Mouse (Mus musculus): Measurements from ENCODE around the gene Sema4c. TPM values are rescaled to one million over a fixed set of nuclear protein-coding genes. Genes with fewer than 3 reads are reported as not detected.
A peak's percentile ranks its signal among the peaks of the same experiment; 100 is the strongest.

Sema4c gene
- polyA plus RNA-seq, 1 experiment from 2014 or later, result 18.1 TPM

DNA sequence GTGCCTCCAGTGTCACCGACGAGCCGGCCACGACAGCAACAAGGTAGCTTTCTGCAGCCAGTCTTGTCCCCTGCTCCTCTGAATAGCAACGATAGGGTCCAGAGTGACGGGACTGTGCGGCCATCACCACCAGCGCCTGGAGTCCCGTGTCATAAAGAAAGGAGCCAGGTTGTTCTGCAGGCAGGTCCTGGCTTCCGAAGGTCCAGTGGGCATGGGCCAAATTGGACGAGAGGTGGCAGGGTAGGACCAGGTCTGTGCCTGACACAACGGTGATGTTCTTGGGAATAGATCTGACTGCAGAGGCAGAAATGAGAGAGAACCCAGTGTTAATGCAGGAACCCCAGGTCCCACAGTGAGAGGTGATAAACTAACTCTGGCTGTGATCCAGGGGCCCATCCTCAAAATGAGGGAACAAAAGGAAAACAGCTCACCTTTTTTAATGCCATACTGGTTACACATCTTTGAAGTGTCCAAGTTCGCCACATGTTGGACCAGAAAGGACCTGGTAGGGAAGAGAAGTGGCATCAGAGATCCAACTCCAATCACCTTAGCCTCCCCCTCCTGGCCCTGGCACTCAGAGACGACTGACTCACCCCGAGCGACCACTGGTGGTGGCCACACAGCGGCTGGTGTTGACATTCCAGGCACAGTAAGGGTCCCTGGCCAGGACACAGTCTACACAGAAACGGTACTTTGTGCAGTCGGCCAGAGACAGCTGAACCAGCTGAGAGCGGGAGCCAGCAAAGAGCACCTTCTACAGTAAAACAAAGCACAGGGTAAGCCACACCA is 7.9 kb downstream of the Sema4c start:
- no peak for ATAC-seq (ENCODE audit: insufficient number of reproducible peaks, low FRiP score, low TSS enrichment, low read depth)
- Histone ChIP-seq H3K4me1 (peaks cover 67% of the 10 kb centered on the region), H3K4me2 (no peak overlapping the region), H3K9ac (no peak overlapping the region), H3K4me3 (no peak overlapping the region), H3K27ac (peak overlapping the region; percentile 47; the same call in 1 of the 2 replicates), H3K36me3 (peaks cover 65% of the 10 kb centered on the region), H3K27me3 (no peaks in the 10 kb centered on the region), H3K9me3 (no peaks in the 10 kb centered on the region)
- WGBS, result 77% methylated on average over 20 of the region's 20 CpGs

DNA sequence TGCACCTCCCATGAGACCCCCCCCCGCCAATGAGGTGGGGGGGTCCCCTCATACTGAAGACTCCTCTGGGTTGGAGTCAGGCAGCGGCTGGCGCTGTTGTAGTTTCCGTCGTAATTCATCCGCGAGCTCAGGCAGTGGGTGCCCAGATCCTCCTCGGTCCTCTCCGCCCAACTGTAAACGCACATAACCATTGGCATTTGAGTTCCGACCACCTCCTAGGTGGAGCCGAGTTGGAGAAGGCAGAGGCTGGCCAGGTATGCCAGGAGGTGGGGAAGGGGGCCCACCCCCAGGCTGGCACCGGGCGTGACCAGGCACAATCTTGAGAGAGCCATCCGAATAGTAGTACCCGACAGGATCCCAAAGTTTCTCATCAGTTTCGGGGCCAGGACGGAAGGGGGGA is 8.7 kb downstream of the Sema4c start:
- Histone ChIP-seq H3K9me3 (no peaks in the 10 kb centered on the region), H3K9ac (no peak overlapping the region), H3K4me3 (no peak overlapping the region), H3K36me3 (peaks cover 57% of the 10 kb centered on the region), H3K4me2 (no peak overlapping the region), H3K27me3 (no peaks in the 10 kb centered on the region), H3K4me1 (peaks cover 60% of the 10 kb centered on the region), H3K27ac (peak overlapping the region; percentile 47; the same call in 1 of the 2 replicates)
- WGBS, result 72% methylated on average over 18 of the region's 18 CpGs
- ATAC-seq (ENCODE audit: insufficient number of reproducible peaks, low FRiP score, low TSS enrichment, low read depth), result no peak

- ATAC-seq (ENCODE audit: insufficient number of reproducible peaks, low FRiP score, low TSS enrichment, low read depth), result no peak
- peak overlapping the region; percentile 47 for H3K27ac ChIP-seq
These were observed 9.4 kb downstream of the Sema4c start for GRCm38 (mm10) chr1:36548771-36549170.

DNA sequence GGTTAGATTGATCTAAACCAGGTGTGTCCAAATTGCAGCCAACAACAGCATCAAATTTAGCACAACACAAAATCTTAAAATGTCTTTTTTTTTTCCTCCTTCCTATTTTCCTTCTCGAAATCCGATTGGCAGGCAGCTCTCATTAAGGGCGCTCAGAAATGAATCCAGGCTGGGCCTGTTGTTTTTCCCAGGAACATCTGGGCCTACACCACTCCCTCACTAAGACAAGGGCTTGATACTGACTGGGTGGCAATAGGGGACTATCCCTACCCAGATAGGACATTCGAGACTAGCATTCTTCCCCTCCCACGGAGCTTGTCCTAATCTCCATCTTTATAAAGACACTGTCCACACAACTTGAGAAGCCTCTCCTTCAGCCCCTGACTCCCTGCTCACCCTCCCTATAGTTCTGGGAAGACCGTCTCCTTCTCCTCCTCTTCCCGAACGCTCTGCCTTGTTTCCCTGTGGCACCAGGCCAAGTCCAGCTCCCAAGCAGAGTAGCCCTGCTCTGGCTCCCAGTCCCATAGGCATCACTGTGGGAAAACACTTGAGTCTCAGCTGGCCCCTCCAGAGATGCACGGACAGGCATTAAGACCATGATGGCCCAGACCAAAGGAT is 10.1 kb downstream of the Sema4c start:
- no peaks in the 10 kb centered on the region for H3K27me3 ChIP-seq
- no peak overlapping the region for H3K4me2 ChIP-seq
- peaks cover 43% of the 10 kb centered on the region for H3K36me3 ChIP-seq
- H3K27ac ChIP-seq, result peak overlapping the region; percentile 79
- no peak overlapping the region for H3K9ac ChIP-seq
- H3K4me3 ChIP-seq, result no peak overlapping the region
- H3K9me3 ChIP-seq, result no peaks in the 10 kb centered on the region
- peaks cover 50% of the 10 kb centered on the region for H3K4me1 ChIP-seq
- 20% methylated on average over 9 of the region's 9 CpGs for WGBS
- no peak for ATAC-seq (ENCODE audit: insufficient number of reproducible peaks, low FRiP score, low TSS enrichment, low read depth)

More at GRCm38 (mm10) chr1:36548771-36549170, 9.4 kb downstream of the Sema4c start:
- no peak overlapping the region for H3K9ac ChIP-seq
- peaks cover 55% of the 10 kb centered on the region for H3K4me1 ChIP-seq
- no peak overlapping the region for H3K4me3 ChIP-seq
- no peak overlapping the region for H3K4me2 ChIP-seq
- H3K9me3 ChIP-seq, result no peaks in the 10 kb centered on the region
- 25% methylated on average over 8 of the region's 8 CpGs for WGBS
- H3K27me3 ChIP-seq, result no peaks in the 10 kb centered on the region
- H3K36me3 ChIP-seq, result peaks cover 50% of the 10 kb centered on the region

- Histone ChIP-seq H3K4me2 (peak within 1 kb of the TSS; percentile 70), H3K36me3 (peaks cover 40% of the 10 kb centered on the region), H3K27ac (peak within 1 kb of the TSS; percentile 79), H3K4me1 (peaks cover 50% of the 10 kb centered on the region), H3K4me3 (peak within 1 kb of the TSS; percentile 60), H3K9me3 (no peaks in the 10 kb centered on the region), H3K9ac (peak within 1 kb of the TSS; percentile 62), H3K27me3 (no peaks in the 10 kb centered on the region)
- ATAC-seq (ENCODE audit: insufficient number of reproducible peaks, low FRiP score, low TSS enrichment, low read depth), result peak; percentile 94
- WGBS, result under 1% methylated on average over 43 of the region's 43 CpGs
These were observed 11.2 kb downstream of the Sema4c start, which contains the start of gene Ankrd39 for GRCm38 (mm10) chr1:36546888-36547471. Gene Ankrd39 (minus strand): TSS chr1:36547445.

- 67% methylated on average over 19 of the region's 19 CpGs for WGBS
- Histone ChIP-seq H3K4me3 (peak overlapping the region; percentile 60), H3K4me1 (peaks cover 47% of the 10 kb centered on the region), H3K27ac (no peak overlapping the region), H3K27me3 (no peaks in the 10 kb centered on the region), H3K9ac (peak overlapping the region; percentile 62; the same call in 1 of the 2 replicates), H3K9me3 (no peaks in the 10 kb centered on the region), H3K4me2 (peak overlapping the region; percentile 70), H3K36me3 (peaks cover 39% of the 10 kb centered on the region)
- ATAC-seq (ENCODE audit: insufficient number of reproducible peaks, low FRiP score, low TSS enrichment, low read depth), result no peak
These were observed 12.1 kb downstream of the Sema4c start for GRCm38 (mm10) chr1:36545845-36546600.

GRCm38 (mm10) chr1:36545382-36545781 is 12.8 kb downstream of the Sema4c start:
- ATAC-seq (ENCODE audit: insufficient number of reproducible peaks, low FRiP score, low TSS enrichment, low read depth), result no peak
- Histone ChIP-seq H3K4me2 (no peak overlapping the region), H3K27me3 (no peaks in the 10 kb centered on the region), H3K9ac (no peak overlapping the region), H3K27ac (no peak overlapping the region), H3K9me3 (no peaks in the 10 kb centered on the region), H3K4me3 (no peak overlapping the region), H3K36me3 (peaks cover 38% of the 10 kb centered on the region), H3K4me1 (peaks cover 45% of the 10 kb centered on the region)
- 79% methylated on average over 2 of the region's 2 CpGs for whole genome bisulfite sequencing

GRCm38 (mm10) chr1:36542925-36543324 is 15.2 kb downstream of the Sema4c start:
- no peaks in the 10 kb centered on the region for H3K27me3 ChIP-seq
- ATAC-seq (ENCODE audit: insufficient number of reproducible peaks, low FRiP score, low TSS enrichment, low read depth), result no peak
- no peak overlapping the region for H3K4me2 ChIP-seq
- H3K4me3 ChIP-seq, result no peak overlapping the region
- H3K36me3 ChIP-seq, result peaks cover 44% of the 10 kb centered on the region
- WGBS, result 84% methylated on average over 9 of the region's 9 CpGs
- H3K27ac ChIP-seq, result no peak overlapping the region
- H3K9me3 ChIP-seq, result no peaks in the 10 kb centered on the region
- H3K9ac ChIP-seq, result no peak overlapping the region
- H3K4me1 ChIP-seq, result peaks cover 22% of the 10 kb centered on the region

GRCm38 (mm10) chr1:36541844-36542243 is 16.3 kb downstream of the Sema4c start:
- Histone ChIP-seq H3K27ac (no peak overlapping the region), H3K9me3 (no peaks in the 10 kb centered on the region), H3K27me3 (no peaks in the 10 kb centered on the region), H3K4me2 (no peak overlapping the region), H3K36me3 (peaks cover 49% of the 10 kb centered on the region), H3K9ac (no peak overlapping the region), H3K4me3 (no peak overlapping the region), H3K4me1 (peaks cover 17% of the 10 kb centered on the region)
- ATAC-seq (ENCODE audit: insufficient number of reproducible peaks, low FRiP score, low TSS enrichment, low read depth), result no peak
- 98% methylated on average over 16 of the region's 16 CpGs for WGBS

- Histone ChIP-seq H3K27me3 (no peaks in the 10 kb centered on the region), H3K27ac (no peak overlapping the region), H3K4me3 (no peak overlapping the region), H3K4me2 (no peak overlapping the region), H3K9ac (no peak overlapping the region), H3K36me3 (peaks cover 53% of the 10 kb centered on the region), H3K4me1 (0 out of 2 replicates have a peak, but pooled peaks cover 8% of the 10 kb centered on the region), H3K9me3 (no peaks in the 10 kb centered on the region)
- ATAC-seq (ENCODE audit: insufficient number of reproducible peaks, low FRiP score, low TSS enrichment, low read depth), result no peak
- 92% methylated on average over 12 of the region's 12 CpGs for WGBS
These were observed 17.3 kb downstream of the Sema4c start for GRCm38 (mm10) chr1:36540807-36541206.

GRCm38 (mm10) chr1:36540132-36540531 is 18.0 kb downstream of the Sema4c start:
- H3K4me3 ChIP-seq, result no peak overlapping the region
- H3K4me2 ChIP-seq, result no peak overlapping the region
- 88% methylated on average over 11 of the region's 11 CpGs for WGBS
- 0 out of 2 replicates have a peak, but pooled peaks cover 3% of the 10 kb centered on the region for H3K4me1 ChIP-seq
- H3K9ac ChIP-seq, result no peak overlapping the region
- no peak for ATAC-seq (ENCODE audit: insufficient number of reproducible peaks, low FRiP score, low TSS enrichment, low read depth)
- H3K36me3 ChIP-seq, result peaks cover 53% of the 10 kb centered on the region
- H3K27me3 ChIP-seq, result no peaks in the 10 kb centered on the region
- H3K27ac ChIP-seq, result no peak overlapping the region
- no peaks in the 10 kb centered on the region for H3K9me3 ChIP-seq
